Mouse (Mus musculus) kidney, adult 2 months (tissue): ENCODE results near the gene Arhgef11. TPM values are rescaled to one million over a fixed set of nuclear protein-coding genes. Genes with fewer than 3 reads are reported as not detected.

Experiments
- DNase-seq: peaks from one replicate; pipeline ENCODE4 v3.0.0; 2021
- H3K27ac ChIP-seq: fragments of 200-500 bp; 2 replicates; pipeline ENCODE4 v1.5.1; 2012; ENCODE audit warnings: low read depth, low read length, control low read depth, inconsistent platforms; ENCODE audit not compliant: insufficient read depth
- H3K27me3 ChIP-seq: fragments of 200-500 bp; replicated peaks from 2 replicates; pipeline ENCODE4 v1.6.1; 2012; ENCODE audit warnings: mild to moderate bottlenecking, moderate library complexity, low read length, inconsistent platforms; ENCODE audit not compliant: control insufficient read depth, insufficient read depth
- H3K36me3 ChIP-seq: fragments of 200-500 bp; 2 replicates; pipeline ENCODE4 v1.6.1; 2012; ENCODE audit warnings: mild to moderate bottlenecking, moderate library complexity, low read length, inconsistent platforms; ENCODE audit not compliant: control insufficient read depth, insufficient read depth
- H3K4me1 ChIP-seq: fragments of 200-500 bp; 2 replicates; pipeline ENCODE4 v1.6.1; 2011; ENCODE audit warnings: low read length; ENCODE audit not compliant: control insufficient read depth, insufficient read depth
- H3K4me3 ChIP-seq: fragments of 200-500 bp; 2 replicates; pipeline ENCODE4 v1.5.1; 2011; ENCODE audit warnings: mild to moderate bottlenecking, low read depth, low read length, control low read depth; ENCODE audit not compliant: insufficient read depth
- CTCF ChIP-seq: fragments of 200-500 bp; conservative IDR thresholded peaks from 2 replicates; pipeline ENCODE4 v1.5.1; 2011; ENCODE audit warnings: low read depth, mild to moderate bottlenecking, control low read depth, low read length, moderate library complexity, mixed read lengths; ENCODE audit not compliant: insufficient read depth, insufficient read length
- POLR2A ChIP-seq: fragments of 200-500 bp; IDR thresholded peaks from one replicate; pipeline ENCODE4 v1.6.1; 2011; ENCODE audit warnings: low read depth, low read length, control low read depth
- WGBS: fragments of 180-500 bp; shearing (Covaris S2); methylation state at CpG from one replicate; pipeline ENCODE4 v1.1.7; 2018; 5-methylcytosine and 5-hydroxymethylcytosine counted together
- polyA plus RNA-seq: library from polyadenylated mRNA; depleted of rRNA; stranded (reverse); fragments of >200 nt; gene quantifications from 2 replicates; pipeline ENCODE4 v1.2.3, GENCODE M21; 2012; rRNA removed

The Arhgef11 gene
- polyA plus RNA-seq, 1 experiment = 35.4 TPM

DNA sequence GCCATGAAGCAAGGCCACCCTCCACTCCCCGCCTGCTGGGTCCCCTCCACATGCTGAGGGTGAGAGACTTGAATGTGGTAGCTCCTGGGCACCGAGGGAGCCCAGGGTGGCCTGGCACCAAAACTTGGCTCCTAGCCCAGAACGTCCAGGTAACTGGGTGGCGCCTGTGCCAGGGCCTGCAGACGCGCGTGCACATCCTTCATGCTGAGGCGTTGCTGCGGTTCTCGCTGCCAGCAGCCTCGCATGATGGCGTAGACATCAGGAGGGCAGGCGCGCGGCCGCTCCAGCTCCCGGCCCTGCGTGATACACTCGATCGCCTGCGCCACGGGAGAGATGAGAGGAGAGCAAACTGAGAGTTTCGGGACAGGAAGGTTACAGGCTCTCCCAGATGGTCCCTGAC is 160.9 kb downstream of the Arhgef11 start:
- TF ChIP-seq CTCF = no peak
- TF ChIP-seq POLR2A = no peak
- 37% methylated on average over 23 of the region's 23 CpGs for WGBS
- peak; percentile 46 for DNase-seq
- Histone ChIP-seq H3K4me1 (no peaks in the 10 kb centered on the region), H3K27me3 (no peaks in the 10 kb centered on the region), H3K27ac (no peak overlapping the region), H3K4me3 (no peak overlapping the region), H3K36me3 (no peaks in the 10 kb centered on the region)

DNA sequence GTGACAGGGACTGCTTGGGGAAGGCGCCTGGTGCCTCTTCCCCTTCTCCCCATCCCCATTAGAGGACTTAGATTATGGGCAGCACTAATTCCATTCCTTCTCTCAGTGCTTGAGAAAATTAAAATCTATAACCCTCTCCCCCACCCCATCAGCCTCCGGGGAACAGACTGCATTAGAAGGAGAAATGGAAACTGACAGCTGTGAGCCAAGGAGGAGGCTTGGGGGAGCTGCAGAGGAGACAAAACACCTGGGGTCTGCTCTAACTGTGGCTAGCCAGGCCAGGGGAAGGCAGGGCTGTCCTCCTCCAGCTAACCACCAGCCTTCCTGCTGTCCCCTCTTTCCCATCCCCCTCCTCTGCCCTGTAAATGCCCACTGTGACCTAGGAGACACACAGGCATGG is 161.7 kb downstream of the Arhgef11 start:
- no peak overlapping the region for H3K27ac ChIP-seq
- H3K27me3 ChIP-seq = no peaks in the 10 kb centered on the region
- H3K4me1 ChIP-seq = no peaks in the 10 kb centered on the region
- H3K36me3 ChIP-seq = no peaks in the 10 kb centered on the region
- no peak overlapping the region for H3K4me3 ChIP-seq
- 54% methylated on average over 2 of the region's 2 CpGs for WGBS
- TF ChIP-seq CTCF (no peak), POLR2A (no peak)
- no peak for DNase-seq

- H3K4me1 ChIP-seq = no peaks in the 10 kb centered on the region
- H3K27ac ChIP-seq = no peak overlapping the region
- H3K27me3 ChIP-seq = no peaks in the 10 kb centered on the region
- H3K36me3 ChIP-seq = no peaks in the 10 kb centered on the region
- WGBS = 81% methylated on average over 25 of the region's 25 CpGs
- H3K4me3 ChIP-seq = no peak overlapping the region
- TF ChIP-seq POLR2A = no peak
- TF ChIP-seq CTCF = no peak
- DNase-seq = no peak
These were observed 166.1 kb downstream of the Arhgef11 start for GRCm38 (mm10) chr3:87783282-87784023.

DNA sequence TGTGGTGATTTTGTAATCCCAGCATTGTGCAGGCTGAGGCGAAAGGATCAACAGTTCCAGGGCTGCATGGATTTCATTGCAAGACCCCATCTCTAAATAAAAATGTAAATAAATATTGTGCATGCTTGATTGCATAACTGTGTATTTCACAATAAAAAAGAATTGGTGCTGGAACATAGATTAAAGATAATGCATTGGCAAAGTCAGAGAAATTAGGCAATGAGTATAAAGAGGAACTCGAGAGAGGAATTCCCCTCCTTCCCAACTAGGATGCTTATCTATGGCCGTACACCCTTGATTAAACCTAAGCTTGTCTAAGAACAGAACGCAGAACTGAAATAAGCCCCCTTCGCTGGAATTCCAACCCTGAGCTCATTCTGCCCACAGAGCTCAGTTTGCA is 167.8 kb downstream of the Arhgef11 start:
- Histone ChIP-seq H3K36me3 (no peaks in the 10 kb centered on the region), H3K4me1 (no peaks in the 10 kb centered on the region), H3K4me3 (no peak overlapping the region), H3K27ac (no peak overlapping the region), H3K27me3 (no peaks in the 10 kb centered on the region)
- no peak for DNase-seq
- WGBS = 82% methylated on average over 5 of the region's 5 CpGs
- TF ChIP-seq CTCF = no peak
- no peak for TF ChIP-seq POLR2A

- TF ChIP-seq POLR2A = no peak
- TF ChIP-seq CTCF = no peak
- Histone ChIP-seq H3K27ac (no peak overlapping the region), H3K36me3 (no peaks in the 10 kb centered on the region), H3K4me1 (no peaks in the 10 kb centered on the region), H3K4me3 (no peak overlapping the region), H3K27me3 (no peaks in the 10 kb centered on the region)
- DNase-seq = no peak
- WGBS = 40% methylated on average over 6 of the region's 6 CpGs
These were observed 168.4 kb downstream of the Arhgef11 start for GRCm38 (mm10) chr3:87785626-87786214.

Other genes starting within 250 kb of the Arhgef11 start
- gene Fcrl1, start 241.2 kb upstream of the Arhgef11 start, polyA plus RNA-seq = 0.11 and 2.4 TPM in 2 replicates
- 0.09 TPM in 1 of 2 replicates, not detected in the other for gene Fcrl5, start 181.8 kb upstream of the Arhgef11 start, polyA plus RNA-seq
- 8.4 and 9.1 TPM in 2 replicates for gene Etv3, start 92.2 kb upstream of the Arhgef11 start, polyA plus RNA-seq
- gene Lrrc71, start 131.1 kb downstream of the Arhgef11 start, polyA plus RNA-seq = 0.20 and 0.48 TPM in 2 replicates
- 2.5 and 4.5 TPM in 2 replicates for gene Ntrk1, start 177.6 kb downstream of the Arhgef11 start, polyA plus RNA-seq
- 23.9 and 27.8 TPM in 2 replicates for gene Insrr, start 179.4 kb downstream of the Arhgef11 start, polyA plus RNA-seq
- gene Pear1, start 206.7 kb downstream of the Arhgef11 start, polyA plus RNA-seq = 60.5 and 71.0 TPM in 2 replicates
- 0.56 and 2.4 TPM in 2 replicates for gene Sh2d2a, start 229.2 kb downstream of the Arhgef11 start, polyA plus RNA-seq